Mouse (Mus musculus): ENCODE data around the gene 5330417C22Rik. TPM values are rescaled to one million over a fixed set of nuclear protein-coding genes. Genes with fewer than 3 reads are reported as not detected.

5330417C22Rik gene
- polyA plus RNA-seq, 1 experiment, result 149 TPM

DNA sequence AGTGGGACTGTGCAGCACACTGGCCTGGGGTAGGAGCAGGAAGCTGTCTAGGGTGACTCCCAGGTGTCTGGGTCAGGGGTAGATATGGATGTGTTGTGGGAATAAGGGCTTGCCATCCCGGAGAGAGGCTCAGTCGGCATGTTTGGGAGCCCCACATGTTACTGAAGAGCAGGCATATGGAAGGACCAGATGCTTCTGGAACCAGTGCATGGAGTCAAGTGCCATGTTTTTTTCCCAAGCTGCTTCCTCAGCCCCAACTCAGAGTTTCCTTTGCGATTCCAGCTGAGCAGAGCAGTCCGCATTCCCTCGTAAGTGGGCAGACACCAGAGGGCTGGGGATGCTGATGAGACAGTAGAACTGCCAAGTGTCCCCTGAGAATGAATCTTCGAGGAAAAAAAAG is 113.3 kb downstream of the 5330417C22Rik start:
- Histone ChIP-seq H3K27me3 (ENCODE audit: control insufficient read depth, insufficient read depth, low read length) (no peaks in the 10 kb centered on the region), H3K4me3 (ENCODE audit: control insufficient read depth, low read depth, low read length) (no peak overlapping the region), H3K36me3 (ENCODE audit: control insufficient read depth, insufficient read depth, low read length) (no peaks in the 10 kb centered on the region), H3K27ac (ENCODE audit: control insufficient read depth, insufficient read depth, low read depth, low read length) (no peak overlapping the region), H3K4me1 (ENCODE audit: control insufficient read depth, insufficient read depth, low read length) (peaks cover 5% of the 10 kb centered on the region)
- TF ChIP-seq CTCF (IDR thresholded peaks at IDR 0.05; ENCODE audit: control insufficient read depth, insufficient read depth, insufficient replicate concordance, low read depth, low read length) (no peak), POLR2A (IDR thresholded peaks at IDR 0.05; ENCODE audit: control insufficient read depth, low read depth, low read length) (no peak)

GRCm38 (mm10) chr3:108415831-108416223 is 120.5 kb downstream of the 5330417C22Rik start:
- Histone ChIP-seq H3K4me3 (ENCODE audit: control insufficient read depth, low read depth, low read length) (peak overlapping the region; percentile 77), H3K4me1 (ENCODE audit: control insufficient read depth, insufficient read depth, low read length) (peaks cover 21% of the 10 kb centered on the region), H3K27me3 (ENCODE audit: control insufficient read depth, insufficient read depth, low read length) (no peaks in the 10 kb centered on the region), H3K36me3 (ENCODE audit: control insufficient read depth, insufficient read depth, low read length) (no peaks in the 10 kb centered on the region), H3K27ac (ENCODE audit: control insufficient read depth, insufficient read depth, low read depth, low read length) (no peak overlapping the region)
- TF ChIP-seq POLR2A (IDR thresholded peaks at IDR 0.05; ENCODE audit: control insufficient read depth, low read depth, low read length) (peak; percentile 29; the same call in 1 of the 2 replicates), CTCF (IDR thresholded peaks at IDR 0.05; ENCODE audit: control insufficient read depth, insufficient read depth, insufficient replicate concordance, low read depth, low read length) (no peak)

DNA sequence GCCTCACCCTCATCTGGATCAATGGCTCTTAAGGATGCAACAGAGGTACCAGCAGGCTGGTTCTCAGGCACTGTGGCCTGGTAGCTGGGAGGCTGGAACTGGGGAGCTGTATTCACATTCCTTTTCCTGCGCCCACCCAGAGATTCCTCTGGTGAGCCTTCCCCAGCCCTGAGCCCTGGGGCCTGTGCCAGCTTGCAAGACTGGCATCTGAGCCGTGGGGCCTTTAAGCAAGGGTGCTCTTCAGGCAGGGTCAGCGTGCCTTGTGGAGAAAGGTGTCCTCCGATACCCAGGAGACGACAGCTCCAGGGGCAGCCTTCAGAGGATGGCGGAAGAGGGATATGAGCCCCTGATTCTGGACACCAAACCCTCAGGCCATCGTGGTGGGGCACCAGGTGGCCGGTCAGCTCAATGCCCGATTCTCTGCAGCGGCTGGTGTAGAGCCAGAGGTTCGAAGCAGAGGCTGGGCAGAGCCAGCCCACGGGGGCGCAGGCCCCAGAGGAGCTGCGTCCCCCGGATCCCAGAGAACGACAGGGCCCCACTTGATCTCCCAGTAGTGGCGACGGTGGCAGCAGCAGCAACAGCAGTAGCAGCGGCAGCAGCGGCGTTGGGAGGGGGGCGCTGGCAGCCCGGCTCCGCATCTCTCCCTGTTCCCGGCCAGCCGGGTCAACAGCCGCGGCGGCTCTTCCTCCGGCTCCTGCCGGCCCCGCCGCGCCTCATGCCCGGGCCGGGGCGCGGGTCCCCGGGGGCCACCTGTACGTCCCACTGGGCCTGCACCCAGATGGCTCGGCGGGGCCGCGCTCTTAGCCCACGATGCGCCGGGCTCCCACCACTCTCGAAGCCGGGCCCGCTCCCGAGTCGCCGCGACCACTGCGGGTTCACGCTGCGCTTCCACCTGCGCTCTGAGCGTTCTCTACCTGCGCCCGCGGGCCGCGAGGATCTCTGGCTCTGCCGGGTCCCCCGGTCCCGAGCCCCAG is 121.2 kb downstream of the 5330417C22Rik start, which contains the start of gene Celsr2:
Gene Celsr2, minus strand, starts transcription at position 696 of the 974 bp plus-strand sequence.
- Histone ChIP-seq H3K4me3 (ENCODE audit: control insufficient read depth, low read depth, low read length) (peak within 1 kb of the TSS; percentile 77), H3K36me3 (ENCODE audit: control insufficient read depth, insufficient read depth, low read length) (no peaks in the 10 kb centered on the region), H3K4me1 (ENCODE audit: control insufficient read depth, insufficient read depth, low read length) (peaks cover 21% of the 10 kb centered on the region), H3K27ac (ENCODE audit: control insufficient read depth, insufficient read depth, low read depth, low read length) (no peak within 1 kb of the TSS; the same call in 1 of the 2 replicates), H3K27me3 (ENCODE audit: control insufficient read depth, insufficient read depth, low read length) (no peaks in the 10 kb centered on the region)
- TF ChIP-seq POLR2A (IDR thresholded peaks at IDR 0.05; ENCODE audit: control insufficient read depth, low read depth, low read length), result no peak
- no peak for TF ChIP-seq CTCF (IDR thresholded peaks at IDR 0.05; ENCODE audit: control insufficient read depth, insufficient read depth, insufficient replicate concordance, low read depth, low read length)

DNA sequence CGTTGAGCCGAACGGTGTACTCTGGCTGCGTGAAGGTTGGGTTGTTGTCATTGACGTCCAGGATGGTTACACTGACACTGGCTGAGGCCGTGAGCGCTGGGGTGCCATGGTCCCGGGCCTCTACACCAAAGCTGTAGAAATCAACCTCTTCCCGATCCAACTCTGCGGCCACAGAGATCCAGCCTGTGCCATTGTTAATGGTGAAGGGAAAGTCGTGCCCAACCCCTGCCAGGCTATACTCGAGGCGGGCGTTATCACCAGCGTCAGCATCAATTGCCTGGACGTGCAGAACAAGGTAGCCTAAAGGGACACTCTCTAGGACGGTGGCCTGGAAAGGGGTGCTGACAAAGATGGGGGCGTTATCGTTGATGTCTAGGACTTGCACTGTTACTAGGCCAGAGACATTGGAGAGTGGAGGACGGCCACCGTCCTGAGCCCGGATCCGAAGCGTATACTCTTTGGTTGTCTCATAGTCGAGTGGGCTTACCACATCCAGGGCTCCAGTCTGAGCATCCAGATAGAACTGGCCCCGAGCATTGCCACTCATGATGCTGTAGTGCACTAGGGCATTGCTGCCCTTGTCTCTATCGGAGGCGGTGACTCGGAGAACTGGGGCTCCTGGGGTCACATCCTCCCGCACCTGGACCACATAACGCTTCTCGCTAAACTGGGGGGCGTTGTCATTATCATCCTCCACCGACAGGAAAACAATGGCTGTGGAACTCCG is 122.5 kb downstream of the 5330417C22Rik start:
- no peaks in the 10 kb centered on the region for H3K36me3 ChIP-seq (ENCODE audit: control insufficient read depth, insufficient read depth, low read length)
- no peak overlapping the region for H3K4me3 ChIP-seq (ENCODE audit: control insufficient read depth, low read depth, low read length)
- TF ChIP-seq CTCF (IDR thresholded peaks at IDR 0.05; ENCODE audit: control insufficient read depth, insufficient read depth, insufficient replicate concordance, low read depth, low read length) (no peak), POLR2A (IDR thresholded peaks at IDR 0.05; ENCODE audit: control insufficient read depth, low read depth, low read length) (no peak; the same call in 1 of the 2 replicates)
- no peak overlapping the region for H3K27ac ChIP-seq (ENCODE audit: control insufficient read depth, insufficient read depth, low read depth, low read length)
- H3K27me3 ChIP-seq (ENCODE audit: control insufficient read depth, insufficient read depth, low read length), result no peaks in the 10 kb centered on the region
- peaks cover 21% of the 10 kb centered on the region for H3K4me1 ChIP-seq (ENCODE audit: control insufficient read depth, insufficient read depth, low read length)

GRCm38 (mm10) chr3:108411754-108412121 is 124.6 kb downstream of the 5330417C22Rik start:
- TF ChIP-seq POLR2A (IDR thresholded peaks at IDR 0.05; ENCODE audit: control insufficient read depth, low read depth, low read length) (no peak), CTCF (IDR thresholded peaks at IDR 0.05; ENCODE audit: control insufficient read depth, insufficient read depth, insufficient replicate concordance, low read depth, low read length) (no peak)
- no peak overlapping the region for H3K27ac ChIP-seq (ENCODE audit: control insufficient read depth, insufficient read depth, low read depth, low read length)
- H3K27me3 ChIP-seq (ENCODE audit: control insufficient read depth, insufficient read depth, low read length), result no peaks in the 10 kb centered on the region
- H3K4me3 ChIP-seq (ENCODE audit: control insufficient read depth, low read depth, low read length), result no peak overlapping the region
- peaks cover 26% of the 10 kb centered on the region for H3K4me1 ChIP-seq (ENCODE audit: control insufficient read depth, insufficient read depth, low read length)
- H3K36me3 ChIP-seq (ENCODE audit: control insufficient read depth, insufficient read depth, low read length), result no peaks in the 10 kb centered on the region

DNA sequence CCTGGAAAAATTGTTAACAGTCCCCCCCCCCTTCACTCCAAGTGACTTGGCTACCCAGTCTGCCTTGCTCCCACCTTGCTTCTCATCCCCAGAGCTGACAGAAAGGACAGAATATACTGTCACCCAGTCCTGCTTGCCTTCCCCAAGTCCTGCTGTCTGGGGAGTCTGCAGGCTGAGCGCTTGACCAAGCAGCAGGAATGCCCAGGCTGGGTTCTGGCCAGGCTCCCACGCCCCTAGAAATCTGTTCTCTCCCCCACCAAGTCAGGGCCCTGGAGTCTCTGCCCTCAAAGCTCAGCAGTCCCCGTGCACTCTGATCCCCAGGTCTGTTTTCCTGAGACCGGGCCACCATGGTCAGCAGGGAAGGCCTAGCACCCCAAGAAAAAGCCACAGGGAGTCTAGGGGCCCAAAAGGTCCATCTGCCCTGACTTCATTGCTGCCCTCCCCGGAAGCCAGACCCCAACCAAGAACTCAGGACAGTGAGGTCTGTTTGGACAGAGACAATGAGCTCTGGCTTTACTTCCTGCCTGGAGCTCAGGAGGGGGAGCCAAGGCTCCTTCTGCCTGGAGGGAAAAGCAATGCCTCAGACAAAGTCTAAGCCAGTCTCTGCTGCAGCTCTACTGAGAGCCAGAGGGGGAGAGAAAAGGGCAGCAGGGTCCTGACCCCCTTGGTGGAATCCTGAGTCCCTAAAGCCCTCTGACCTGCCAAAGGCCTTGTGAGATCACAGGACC is 125.1 kb downstream of the 5330417C22Rik start:
- H3K4me1 ChIP-seq (ENCODE audit: control insufficient read depth, insufficient read depth, low read length), result peaks cover 27% of the 10 kb centered on the region
- no peak overlapping the region for H3K4me3 ChIP-seq (ENCODE audit: control insufficient read depth, low read depth, low read length)
- no peaks in the 10 kb centered on the region for H3K36me3 ChIP-seq (ENCODE audit: control insufficient read depth, insufficient read depth, low read length)
- TF ChIP-seq POLR2A (IDR thresholded peaks at IDR 0.05; ENCODE audit: control insufficient read depth, low read depth, low read length), result no peak
- no peak for TF ChIP-seq CTCF (IDR thresholded peaks at IDR 0.05; ENCODE audit: control insufficient read depth, insufficient read depth, insufficient replicate concordance, low read depth, low read length)
- H3K27me3 ChIP-seq (ENCODE audit: control insufficient read depth, insufficient read depth, low read length), result no peaks in the 10 kb centered on the region
- H3K27ac ChIP-seq (ENCODE audit: control insufficient read depth, insufficient read depth, low read depth, low read length), result no peak overlapping the region
